Mouse (Mus musculus) megakaryocyte, embryonic 14.5 days (primary cell): ENCODE data around the gene Ncor2.

Experiments
- FLI1 ChIP-seq: IDR thresholded peaks from 2 replicates; pipeline ENCODE4 v1.6.1; 2012; ENCODE audit warnings: low read length, inconsistent platforms, mixed read lengths
- GATA1 ChIP-seq: IDR thresholded peaks from 3 replicates; pipeline ENCODE4 v1.6.1; 2012; ENCODE audit warnings: mixed read lengths, low read length, inconsistent platforms, borderline replicate concordance

DNA sequence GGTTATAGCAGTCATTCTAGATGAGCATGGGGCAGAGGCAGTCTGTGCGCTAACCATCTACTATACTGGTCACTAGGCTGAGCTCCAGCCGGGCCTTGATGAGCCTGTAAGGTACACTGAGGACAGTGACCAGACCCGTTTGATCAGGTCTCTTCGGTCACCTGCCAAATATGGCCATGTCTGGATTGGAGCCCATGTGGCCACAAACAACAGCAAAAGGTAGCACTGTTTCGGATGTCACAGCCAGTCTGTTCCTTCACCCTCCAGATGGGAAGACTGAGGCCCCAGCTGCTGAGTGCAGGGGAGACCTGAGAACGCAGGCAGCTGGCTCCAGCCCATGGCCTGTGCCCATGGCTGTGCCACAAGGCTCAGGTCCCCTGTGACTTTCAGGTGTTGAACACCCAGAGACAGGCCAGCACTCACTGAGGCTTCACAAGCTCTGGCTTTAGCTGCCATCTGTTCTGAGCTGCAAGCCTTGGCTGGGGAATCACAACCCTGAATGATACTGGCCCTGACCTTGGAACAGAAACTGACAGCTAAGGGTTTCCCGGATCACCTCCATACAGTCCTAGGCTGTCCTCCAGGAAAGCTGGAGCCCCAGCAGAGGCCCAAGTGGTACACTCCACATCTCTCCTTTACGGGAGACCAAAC lies 139.5 kb downstream of the Ncor2 start:
- TF ChIP-seq GATA1 (no peak), FLI1 (no peak)
